Mouse (Mus musculus): ENCODE results near the gene Zkscan17. TPM values are rescaled to one million over a fixed set of nuclear protein-coding genes. Genes with fewer than 3 reads are reported as not detected.

Gene Zkscan17
- polyA plus RNA-seq, 2 experiments = 2.3 to 3.4 TPM

- no peak overlapping the region for H3K9ac ChIP-seq (replicated peaks)
- H3K4me2 ChIP-seq (ENCODE audit: low read depth) = no peak overlapping the region
- no peaks in the 10 kb centered on the region for H3K27me3 ChIP-seq (ENCODE audit: control insufficient read depth, insufficient read depth, low read length)
- DNase-seq (ENCODE audit: low read depth in 3 of 3, low spot score in 3 of 3) (no peak), ATAC-seq (ENCODE audit: insufficient read depth) (no peak)
- H3K36me3 ChIP-seq (replicated peaks; ENCODE audit: control insufficient read depth, insufficient read depth, low read depth) = no peaks in the 10 kb centered on the region
- H3K9me3 ChIP-seq (ENCODE audit: control insufficient read depth, low read length) = no peaks in the 10 kb centered on the region
- WGBS (ENCODE audit: insufficient replicate concordance) = 60% methylated on average over 16 of the region's 16 CpGs
- H3K27ac ChIP-seq = no peak overlapping the region
- H3K4me3 ChIP-seq (ENCODE audit: insufficient read depth in 1 of 2, low read depth in 2 of 2, low read length in 2 of 2) = no peak overlapping the region
- TF ChIP-seq CTCF (IDR thresholded peaks at IDR 0.05; ENCODE audit: low read depth) (peak; percentile 71), EP300 (IDR thresholded peaks at IDR 0.05; ENCODE audit: low read depth) (no peak)
- H3K4me1 ChIP-seq (replicated peaks; ENCODE audit: control insufficient read depth in 2 of 2, insufficient read depth in 2 of 2, low read length in 1 of 2) = peaks cover 0 to 9% of the 10 kb centered on the region in 2 experiments; a peak in 2 of 4 replicates
Measured at GRCm38 (mm10) chr11:59537218-59538130, 10.9 kb upstream of the Zkscan17 start.

- Histone ChIP-seq H3K36me3 (replicated peaks; ENCODE audit: control insufficient read depth, insufficient read depth, low read depth) (no peaks in the 10 kb centered on the region), H3K9ac (replicated peaks) (no peak overlapping the region), H3K9me3 (ENCODE audit: control insufficient read depth, low read length) (no peaks in the 10 kb centered on the region), H3K4me1 (replicated peaks; ENCODE audit: control insufficient read depth in 2 of 2, insufficient read depth in 2 of 2, low read length in 1 of 2) (peaks cover 0 to 4% of the 10 kb centered on the region in 2 experiments; a peak in 2 of 4 replicates), H3K27me3 (ENCODE audit: control insufficient read depth, insufficient read depth, low read length) (no peaks in the 10 kb centered on the region), H3K4me2 (ENCODE audit: low read depth) (no peak overlapping the region), H3K4me3 (ENCODE audit: insufficient read depth in 1 of 2, low read depth in 2 of 2, low read length in 2 of 2) (no peak overlapping the region), H3K27ac (no peak overlapping the region)
- ATAC-seq (ENCODE audit: insufficient read depth) = no peak
- TF ChIP-seq CTCF (IDR thresholded peaks at IDR 0.05; ENCODE audit: low read depth) (no peak), EP300 (IDR thresholded peaks at IDR 0.05; ENCODE audit: low read depth) (no peak)
- DNase-seq (ENCODE audit: low read depth in 3 of 3, low spot score in 3 of 3) = no peak
- 57% methylated on average over 5 of the region's 5 CpGs for WGBS (ENCODE audit: insufficient replicate concordance)
Measured at GRCm38 (mm10) chr11:59531562-59531961, 5.0 kb upstream of the Zkscan17 start.

- Histone ChIP-seq H3K27ac (no peak overlapping the region), H3K9ac (replicated peaks) (no peak overlapping the region), H3K4me3 (ENCODE audit: insufficient read depth in 1 of 2, low read depth in 2 of 2, low read length in 2 of 2) (no peak overlapping the region), H3K27me3 (ENCODE audit: control insufficient read depth, insufficient read depth, low read length) (no peaks in the 10 kb centered on the region), H3K4me1 (replicated peaks; ENCODE audit: control insufficient read depth in 2 of 2, insufficient read depth in 2 of 2, low read length in 1 of 2) (peaks cover 0 to 4% of the 10 kb centered on the region in 2 experiments; a peak in 2 of 4 replicates), H3K36me3 (replicated peaks; ENCODE audit: control insufficient read depth, insufficient read depth, low read depth) (no peaks in the 10 kb centered on the region), H3K4me2 (ENCODE audit: low read depth) (no peak overlapping the region), H3K9me3 (ENCODE audit: control insufficient read depth, low read length) (no peaks in the 10 kb centered on the region)
- DNase-seq (ENCODE audit: low read depth in 3 of 3, low spot score in 3 of 3) = no peak
- no peak for ATAC-seq (ENCODE audit: insufficient read depth)
- WGBS (ENCODE audit: insufficient replicate concordance) = 55% methylated on average over 6 of the region's 6 CpGs
- TF ChIP-seq CTCF (IDR thresholded peaks at IDR 0.05; ENCODE audit: low read depth) = no peak
- TF ChIP-seq EP300 (IDR thresholded peaks at IDR 0.05; ENCODE audit: low read depth) = no peak
Measured at GRCm38 (mm10) chr11:59530870-59531535, 4.5 kb upstream of the Zkscan17 start.

GRCm38 (mm10) chr11:59530221-59530620 lies 3.7 kb upstream of the Zkscan17 start:
- ATAC-seq (ENCODE audit: insufficient read depth) (no peak), DNase-seq (ENCODE audit: low read depth in 3 of 3, low spot score in 3 of 3) (no peak)
- Histone ChIP-seq H3K4me2 (ENCODE audit: low read depth) (no peak overlapping the region), H3K4me3 (ENCODE audit: insufficient read depth in 1 of 2, low read depth in 2 of 2, low read length in 2 of 2) (no peak overlapping the region), H3K4me1 (replicated peaks; ENCODE audit: control insufficient read depth in 2 of 2, insufficient read depth in 2 of 2, low read length in 1 of 2) (peaks cover 0 to 4% of the 10 kb centered on the region in 2 experiments; a peak in 2 of 4 replicates), H3K27ac (no peak overlapping the region), H3K36me3 (replicated peaks; ENCODE audit: control insufficient read depth, insufficient read depth, low read depth) (no peaks in the 10 kb centered on the region), H3K9me3 (ENCODE audit: control insufficient read depth, low read length) (no peaks in the 10 kb centered on the region), H3K9ac (replicated peaks) (no peak overlapping the region), H3K27me3 (ENCODE audit: control insufficient read depth, insufficient read depth, low read length) (no peaks in the 10 kb centered on the region)
- TF ChIP-seq CTCF (IDR thresholded peaks at IDR 0.05; ENCODE audit: low read depth) (no peak), EP300 (IDR thresholded peaks at IDR 0.05; ENCODE audit: low read depth) (no peak)
- 66% methylated on average over 5 of the region's 5 CpGs for WGBS (ENCODE audit: insufficient replicate concordance)

GRCm38 (mm10) chr11:59525237-59525636 lies 1.3 kb downstream of the Zkscan17 start:
- DNase-seq (ENCODE audit: low read depth in 3 of 3, low spot score in 3 of 3) (peak; percentile 44 to 53 (median 45)), ATAC-seq (ENCODE audit: insufficient read depth) (no peak)
- Histone ChIP-seq H3K9ac (replicated peaks) (no peak overlapping the region), H3K4me3 (ENCODE audit: insufficient read depth in 1 of 2, low read depth in 2 of 2, low read length in 2 of 2) (no peak overlapping the region), H3K36me3 (replicated peaks; ENCODE audit: control insufficient read depth, insufficient read depth, low read depth) (no peaks in the 10 kb centered on the region), H3K27me3 (ENCODE audit: control insufficient read depth, insufficient read depth, low read length) (no peaks in the 10 kb centered on the region), H3K4me2 (ENCODE audit: low read depth) (no peak overlapping the region), H3K4me1 (replicated peaks; ENCODE audit: control insufficient read depth in 2 of 2, insufficient read depth in 2 of 2, low read length in 1 of 2) (peaks cover 0 to 4% of the 10 kb centered on the region in 2 experiments; a peak in 2 of 4 replicates), H3K27ac (no peak overlapping the region), H3K9me3 (ENCODE audit: control insufficient read depth, low read length) (no peaks in the 10 kb centered on the region)
- TF ChIP-seq CTCF (IDR thresholded peaks at IDR 0.05; ENCODE audit: low read depth) = peak; percentile 77
- no peak for TF ChIP-seq EP300 (IDR thresholded peaks at IDR 0.05; ENCODE audit: low read depth)
- WGBS (ENCODE audit: insufficient replicate concordance) = 7% methylated on average over 10 of the region's 10 CpGs

Data from liver, embryonic 14.5 days (tissue).